Comparison of ENCODE assay signal across 10 mouse cellular contexts in genomic region chr13:92593731-92594396, GRCm38 (mm10). TPM values are rescaled to one million over a fixed set of nuclear protein-coding genes. Genes with fewer than 3 reads are reported as not detected.
DNase-seq lines count a peak whose midpoint lies in the region; ATAC-seq and TF ChIP-seq lines count a peak whose summit lies in the region.
"Had no signal": no experiment of that assay in that cellular context is flagged by ENCODE, and none has a peak within 500 bp of the region (broad histone marks: within the 10 kb centered on the region; RNA-seq: fewer than 3 reads in every experiment).

No protein-coding gene starts in this region.

- TF ChIP-seq EP300 in stomach, postnatal 0 days (optimal IDR thresholded peaks at IDR 0.05) = no peak

- no peak for TF ChIP-seq CTCF in forebrain, postnatal 0 days (IDR thresholded peaks at IDR 0.05; ENCODE audit: low read depth)
- TF ChIP-seq CTCF in stomach, postnatal 0 days (IDR thresholded peaks at IDR 0.05; ENCODE audit: low read depth) = no peak

- H3K4me3 ChIP-seq in forebrain, embryonic 10.5 days = no peak overlapping the region
- H3K4me3 ChIP-seq in forebrain, postnatal 0 days (ENCODE audit: low read depth, low read length) = no peak overlapping the region
- H3K4me3 ChIP-seq in stomach, embryonic 14.5 days (ENCODE audit: low read depth, low read length) = no peak overlapping the region
- H3K4me3 ChIP-seq in stomach, postnatal 0 days (ENCODE audit: low read depth, low read length) = no peak overlapping the region
- no peak overlapping the region for H3K4me3 ChIP-seq in liver, embryonic 12.5 days

- peaks cover 4% of the 10 kb centered on the region for H3K27me3 ChIP-seq in forebrain, embryonic 10.5 days (ENCODE audit: poor library complexity, severe bottlenecking)
- H3K27me3 ChIP-seq in forebrain, postnatal 0 days (ENCODE audit: insufficient read depth, low read length) = no peaks in the 10 kb centered on the region
- H3K27me3 ChIP-seq in stomach, embryonic 14.5 days (ENCODE audit: control insufficient read depth, insufficient read depth, low read length) = no peaks in the 10 kb centered on the region
- no peaks in the 10 kb centered on the region for H3K27me3 ChIP-seq in stomach, postnatal 0 days (ENCODE audit: control insufficient read depth, insufficient read depth, low read length)
- no peaks in the 10 kb centered on the region for H3K27me3 ChIP-seq in liver, embryonic 12.5 days (replicated peaks)

- no peak for DNase-seq in forebrain, embryonic 10.5 days (ENCODE audit: extremely low spot score, low spot score)
- no peak for DNase-seq in forebrain, postnatal 0 days
- DNase-seq in stomach, postnatal 0 days (ENCODE audit: low spot score) = no peak
- DNase-seq in frontal cortex, postnatal 14 days (ENCODE audit: low spot score in 2 of 2) = no peak
- DNase-seq in spleen, adult 12 weeks (ENCODE audit: low spot score) = no peak
- DNase-seq in gastrocnemius, postnatal 36 days = no peak
- DNase-seq: B cell, adult 2 months had no signal

- H3K27ac ChIP-seq in forebrain, embryonic 10.5 days = peak overlapping the region; percentile 72
- no peak overlapping the region for H3K27ac ChIP-seq in forebrain, postnatal 0 days (ENCODE audit: low read depth, low read length)
- H3K27ac ChIP-seq in stomach, embryonic 14.5 days (ENCODE audit: low read length) = peak overlapping the region; percentile 76; the same call in 1 of the 2 replicates
- H3K27ac ChIP-seq in stomach, postnatal 0 days (replicated peaks) = no peak overlapping the region
- peak overlapping the region; percentile 97 for H3K27ac ChIP-seq in liver, embryonic 12.5 days

- no peaks in the 10 kb centered on the region for H3K36me3 ChIP-seq in forebrain, embryonic 10.5 days (replicated peaks)
- no peaks in the 10 kb centered on the region for H3K36me3 ChIP-seq in forebrain, postnatal 0 days (ENCODE audit: insufficient read depth)
- no peaks in the 10 kb centered on the region for H3K36me3 ChIP-seq in stomach, embryonic 14.5 days (ENCODE audit: control insufficient read depth, insufficient read depth, low read length)
- H3K36me3 ChIP-seq in stomach, postnatal 0 days (ENCODE audit: control insufficient read depth, insufficient read depth, low read length) = no peaks in the 10 kb centered on the region
- no peaks in the 10 kb centered on the region for H3K36me3 ChIP-seq in liver, embryonic 12.5 days

- intact Hi-C loops in gastrocnemius, postnatal 36 days (cut with DNase I) = no loop called here

- ATAC-seq in forebrain, postnatal 0 days = no peak
- no peak for ATAC-seq in stomach, embryonic 14.5 days (ENCODE audit: insufficient number of reproducible peaks, insufficient read depth, low FRiP score, low read depth)
- ATAC-seq in stomach, postnatal 0 days (ENCODE audit: low FRiP score, low TSS enrichment) = no peak
- no peak for ATAC-seq in liver, embryonic 12.5 days

- peaks cover 56% of the 10 kb centered on the region for H3K4me1 ChIP-seq in forebrain, embryonic 10.5 days
- H3K4me1 ChIP-seq in forebrain, postnatal 0 days (ENCODE audit: insufficient read depth) = 0 out of 2 replicates have a peak, but pooled peaks cover 10% of the 10 kb centered on the region
- peaks cover 18% of the 10 kb centered on the region for H3K4me1 ChIP-seq in stomach, embryonic 14.5 days (ENCODE audit: control insufficient read depth, insufficient read depth, low read length)
- no peaks in the 10 kb centered on the region for H3K4me1 ChIP-seq in stomach, postnatal 0 days (replicated peaks; ENCODE audit: control insufficient read depth, insufficient read depth)
- peaks cover 87% of the 10 kb centered on the region for H3K4me1 ChIP-seq in liver, embryonic 12.5 days

- no peaks in the 10 kb centered on the region for H3K9me3 ChIP-seq in forebrain, embryonic 10.5 days
- no peaks in the 10 kb centered on the region for H3K9me3 ChIP-seq in forebrain, postnatal 0 days (ENCODE audit: low read length)
- H3K9me3 ChIP-seq in stomach, embryonic 14.5 days (ENCODE audit: control insufficient read depth, low read depth, low read length) = no peaks in the 10 kb centered on the region
- H3K9me3 ChIP-seq in stomach, postnatal 0 days (ENCODE audit: control insufficient read depth, low read length) = no peaks in the 10 kb centered on the region
- no peaks in the 10 kb centered on the region for H3K9me3 ChIP-seq in liver, embryonic 12.5 days (replicated peaks)

- no peak overlapping the region for H3K4me2 ChIP-seq in forebrain, postnatal 0 days (ENCODE audit: low read depth)
- no peak overlapping the region for H3K4me2 ChIP-seq in stomach, embryonic 14.5 days (replicated peaks; ENCODE audit: low read depth, low read length)
- H3K4me2 ChIP-seq in stomach, postnatal 0 days (replicated peaks; ENCODE audit: low read depth) = no peak overlapping the region
- H3K4me2 ChIP-seq in liver, embryonic 12.5 days = peak overlapping the region; percentile 66

- 29% methylated on average over 3 of the region's 3 CpGs for WGBS in forebrain, embryonic 10.5 days
- WGBS in forebrain, postnatal 0 days = 16% methylated on average over 3 of the region's 3 CpGs
- 13% methylated on average over 3 of the region's 3 CpGs for WGBS in stomach, embryonic 14.5 days
- 18% methylated on average over 3 of the region's 3 CpGs for WGBS in stomach, postnatal 0 days
- WGBS in liver, embryonic 12.5 days (ENCODE audit: insufficient replicate concordance) = 22% methylated on average over 3 of the region's 3 CpGs

- no peak overlapping the region for H3K9ac ChIP-seq in forebrain, postnatal 0 days
- H3K9ac ChIP-seq in stomach, embryonic 14.5 days (replicated peaks; ENCODE audit: low read depth, low read length) = no peak overlapping the region
- no peak overlapping the region for H3K9ac ChIP-seq in stomach, postnatal 0 days (ENCODE audit: low read length)
- H3K9ac ChIP-seq in liver, embryonic 12.5 days = peak overlapping the region; percentile 55

RNA-seq across cellular contexts. Expression of gene Serinc5, which starts 17.0 kb away (rescaled TPM):
- 8.2 and 8.9 TPM in 2 replicates for polyA plus RNA-seq in forebrain, embryonic 10.5 days (2016; fragmentation: Nextera tagmentation; extraction: Ambion mirVana)
- 31.1 and 41.7 TPM in 2 replicates for total RNA-seq in forebrain, postnatal 0 days (2014; rRNA removed)
- 9.0 and 11.5 TPM in 2 replicates for polyA plus RNA-seq in forebrain, postnatal 0 days (2015; fragmentation: Nextera tagmentation; extraction: Ambion mirVana)
- 22.7 and 24.0 TPM in 2 replicates for polyA plus RNA-seq in stomach, embryonic 14.5 days (2014; fragmentation: Nextera tagmentation; extraction: Ambion mirVana)
- polyA plus RNA-seq in stomach, postnatal 0 days (2015; fragmentation: Nextera tagmentation; extraction: Ambion mirVana) = 14.5 and 16.0 TPM in 2 replicates
- polyA plus RNA-seq in liver, embryonic 12.5 days (2016; fragmentation: Nextera tagmentation; extraction: Ambion mirVana) = 26.7 and 27.6 TPM in 2 replicates
- 1 to 10 TPM; 4.1 to 4.4 TPM for total RNA-seq in gastrocnemius, postnatal 36 days (2021)

RNA-seq across cellular contexts. Expression of gene Spz1, which starts 17.9 kb away (rescaled TPM):
- not detected in 2 replicates for polyA plus RNA-seq in forebrain, embryonic 10.5 days (2016; fragmentation: Nextera tagmentation; extraction: Ambion mirVana)
- not detected in 2 replicates for total RNA-seq in forebrain, postnatal 0 days (2014; rRNA removed)
- not detected in 2 replicates for polyA plus RNA-seq in forebrain, postnatal 0 days (2015; fragmentation: Nextera tagmentation; extraction: Ambion mirVana)
- not detected in 2 replicates for polyA plus RNA-seq in stomach, embryonic 14.5 days (2014; fragmentation: Nextera tagmentation; extraction: Ambion mirVana)
- not detected in 2 replicates for polyA plus RNA-seq in stomach, postnatal 0 days (2015; fragmentation: Nextera tagmentation; extraction: Ambion mirVana)
- polyA plus RNA-seq in liver, embryonic 12.5 days (2016; fragmentation: Nextera tagmentation; extraction: Ambion mirVana) = not detected in 2 replicates
- not detected for total RNA-seq in gastrocnemius, postnatal 36 days (2021)
- total RNA-seq: layer of hippocampus, adult 18-20 months had no signal

Comparison
In these comparisons a context has a peak if more than half of its experiments do, and no peak if none do; other contexts are left out.
1. H3K27ac ChIP-seq: peak in forebrain, embryonic 10.5 days (single experiment), stomach, embryonic 14.5 days (single experiment) and liver, embryonic 12.5 days (single experiment); none in forebrain, postnatal 0 days (single experiment) and stomach, postnatal 0 days (single experiment).